Mouse (Mus musculus): ENCODE results near the gene Cldn8. TPM values are rescaled to one million over a fixed set of nuclear protein-coding genes. Genes with fewer than 3 reads are reported as not detected.
A peak's percentile ranks its signal among the peaks of the same experiment; 100 is the strongest.

The Cldn8 gene
- total RNA-seq (2021), result not detected
- long read RNA-seq, experiment 1, result 0 reads
- long read RNA-seq, experiment 2, result 0 reads

DNA sequence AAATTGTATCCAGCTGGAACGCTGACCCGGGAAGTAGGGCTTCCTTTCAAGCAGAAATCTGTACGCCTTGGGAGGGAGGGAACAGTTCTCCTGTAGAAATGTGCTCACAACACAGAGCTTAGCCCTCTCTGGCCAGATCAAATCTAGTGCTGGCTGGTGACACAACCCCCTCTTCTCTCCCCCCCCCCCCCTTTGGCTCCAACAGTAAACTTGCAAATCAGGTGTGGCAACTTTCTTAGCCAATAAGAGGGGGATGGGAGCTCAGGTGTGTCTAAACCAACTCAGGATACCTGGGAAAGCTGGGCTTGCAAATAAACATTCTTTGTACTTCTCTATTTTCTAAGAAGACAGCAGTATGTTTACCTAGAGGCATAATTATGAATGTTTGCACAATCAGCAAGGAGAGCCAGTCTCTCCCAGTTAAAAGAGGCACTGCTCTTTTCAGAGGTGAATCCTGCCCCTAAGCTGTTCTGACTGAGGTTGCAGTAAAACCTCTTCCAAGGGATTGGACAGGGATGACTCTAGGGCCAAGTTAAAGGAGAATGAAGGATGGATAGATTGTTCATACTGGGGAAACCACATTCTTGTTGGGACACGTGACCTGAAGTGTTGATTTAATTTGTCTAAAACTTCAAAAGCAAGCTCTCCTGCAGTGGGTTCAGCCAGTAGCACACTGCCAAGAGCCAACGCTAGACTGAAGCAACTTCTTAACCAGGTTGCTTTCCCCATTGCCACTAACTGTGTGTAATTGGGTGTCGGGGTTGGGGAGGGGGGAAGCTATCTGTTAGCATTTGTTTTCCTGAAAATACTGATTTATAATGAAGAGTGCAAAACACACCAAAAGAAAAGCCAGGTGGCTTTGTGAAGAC, at the start of gene Cldn8:
TSS of gene Cldn8 (minus strand) at position 139 of the 869 bp plus-strand sequence.
- DNase-seq, result no peak
- intact Hi-C loops (cut with DNase I), result no loop called here

DNA sequence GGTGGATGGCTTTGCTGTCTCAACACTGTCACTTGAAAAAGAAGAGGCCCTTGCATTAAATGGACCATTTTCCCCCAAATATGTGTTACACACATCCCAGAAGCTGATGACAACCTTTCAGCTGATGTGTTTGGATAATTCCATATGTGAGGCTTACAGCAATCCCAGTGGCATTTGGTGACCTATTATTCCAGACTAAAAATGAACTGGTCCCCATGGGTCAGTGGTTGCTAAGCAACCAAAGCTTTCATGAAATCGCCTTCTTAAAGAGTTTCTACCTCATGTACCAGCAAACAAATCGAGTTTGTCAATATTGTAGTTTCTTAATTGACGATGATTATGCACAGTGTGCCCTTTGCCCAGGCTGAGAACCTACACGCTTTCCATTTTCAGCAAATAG, 49.7 kb upstream of the Cldn8 start:
- intact Hi-C loops (cut with DNase I), result no loop called here
- DNase-seq, result no peak

DNA sequence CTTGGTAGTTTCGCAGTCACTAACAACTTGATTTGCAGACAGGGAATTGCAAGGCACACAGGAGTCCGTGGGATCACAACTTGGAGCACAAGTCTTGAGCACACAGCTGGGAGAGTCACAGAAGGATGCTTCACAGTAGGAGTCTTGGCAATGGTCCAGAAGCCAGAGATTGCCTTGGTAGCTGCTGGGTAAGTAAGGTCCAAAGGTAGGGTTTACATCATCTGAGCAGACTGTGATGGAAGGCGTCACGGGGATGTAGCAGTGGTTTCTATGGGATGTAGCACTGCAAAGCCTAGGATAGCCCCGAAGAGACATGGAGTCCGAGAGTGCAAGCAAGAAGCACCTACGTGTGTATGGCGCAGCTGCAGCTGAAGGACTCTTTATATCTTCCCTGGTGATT, 48.9 kb upstream of the Cldn8 start, which contains the start of gene Krtap24-1:
TSS of gene Krtap24-1 (minus strand) at position 358 of the 400 bp plus-strand sequence.
- intact Hi-C loops (cut with DNase I), result no loop called here
- peak in 1 of 2 experiments; percentile 10 for DNase-seq

DNA sequence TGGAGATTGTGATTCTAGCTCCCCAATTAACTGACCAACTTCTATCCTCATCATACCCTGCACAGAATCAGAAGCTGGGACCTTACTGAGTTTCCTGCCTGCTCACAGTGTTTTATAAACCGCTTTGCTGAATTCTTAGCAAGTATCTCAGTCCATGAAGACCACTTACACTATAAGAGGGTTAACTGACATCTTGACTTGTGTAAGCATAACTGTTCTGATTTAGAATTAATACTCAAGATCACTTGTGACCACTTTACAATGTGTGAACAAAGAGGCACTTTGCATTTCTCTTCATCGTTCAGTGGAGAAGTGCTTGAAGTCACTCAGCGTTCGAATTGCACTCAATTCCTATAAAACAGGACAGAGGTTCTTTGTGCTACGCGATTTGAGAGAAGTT, 41.6 kb upstream of the Cldn8 start:
- intact Hi-C loops (cut with DNase I), result no loop called here
- no peak for DNase-seq

DNA sequence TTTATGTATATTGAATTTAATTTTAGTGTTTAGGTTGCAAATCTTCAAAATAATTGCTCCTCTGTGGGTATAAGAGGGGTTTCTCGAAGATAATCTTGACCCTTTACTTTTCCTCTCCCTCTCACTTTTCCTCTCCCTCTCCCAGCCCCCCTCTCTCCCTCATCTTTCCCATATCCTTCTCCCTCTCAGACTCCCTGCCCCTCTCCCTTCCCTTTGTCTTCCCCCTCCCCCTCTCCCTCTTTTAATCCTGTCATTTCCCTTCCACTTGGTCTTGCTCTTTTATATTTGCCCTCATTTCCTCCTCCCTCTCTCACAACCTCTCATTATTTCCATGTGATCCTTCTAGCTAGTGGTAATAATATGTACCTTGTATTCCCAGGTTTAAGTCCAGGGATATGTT, 39.5 kb upstream of the Cldn8 start:
- intact Hi-C loops (cut with DNase I), result no loop called here
- DNase-seq, result no peak

DNA sequence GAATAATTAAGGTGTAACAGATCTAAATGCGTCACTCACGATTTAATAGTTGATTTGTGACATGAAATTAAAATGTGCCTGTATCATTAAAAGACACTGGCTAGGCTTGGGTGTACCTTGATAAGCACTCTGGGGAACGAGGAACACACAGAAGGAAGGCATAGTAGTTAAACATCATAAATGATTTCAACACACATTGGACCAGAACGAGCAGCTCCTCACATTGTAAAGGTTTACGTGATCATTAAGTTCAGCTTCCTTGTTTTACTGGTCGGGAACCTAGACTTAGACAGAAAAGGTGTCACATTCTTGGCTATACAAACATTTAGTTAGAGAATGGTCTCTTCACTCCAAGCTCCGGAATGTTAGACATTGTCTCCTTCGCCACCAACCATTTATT, 37.3 kb upstream of the Cldn8 start:
- no peak for DNase-seq
- intact Hi-C loops (cut with DNase I), result no loop called here

DNA sequence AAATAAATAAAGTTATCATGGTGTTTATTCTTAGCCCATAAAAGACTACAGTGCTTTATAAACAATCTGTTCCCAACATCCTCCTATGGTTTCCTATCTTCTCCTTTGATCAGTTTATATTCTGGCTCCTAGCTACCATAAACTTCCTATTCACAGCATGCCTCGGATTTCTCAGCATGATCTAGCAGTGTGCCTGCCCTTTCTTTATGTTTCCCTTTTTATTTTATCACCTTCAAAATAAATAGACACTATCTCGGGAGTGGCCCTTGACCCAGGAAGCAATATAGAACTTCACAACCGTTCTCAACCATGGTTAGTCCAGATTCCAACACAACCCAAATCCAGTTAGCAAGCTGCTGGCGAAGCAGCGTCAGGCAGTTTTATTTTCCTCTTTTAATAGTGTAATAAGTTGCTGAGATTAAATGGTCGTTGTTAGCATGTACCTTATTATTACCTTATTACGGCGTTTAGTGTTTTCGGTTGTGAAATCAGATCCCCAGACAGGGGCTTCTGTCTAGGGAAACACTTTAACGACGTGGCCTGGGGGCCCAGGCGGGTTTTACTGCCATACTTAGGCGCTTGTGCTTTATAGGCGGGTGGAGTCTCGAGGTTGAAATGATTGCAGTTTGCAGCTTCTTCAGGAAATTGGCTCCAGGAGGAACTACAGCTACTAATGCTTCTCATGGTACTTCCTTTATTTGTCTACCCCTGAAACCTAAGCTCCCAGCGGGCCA, 36.7 kb upstream of the Cldn8 start:
- no peak for DNase-seq
- intact Hi-C loops (cut with DNase I), result no loop called here

DNA sequence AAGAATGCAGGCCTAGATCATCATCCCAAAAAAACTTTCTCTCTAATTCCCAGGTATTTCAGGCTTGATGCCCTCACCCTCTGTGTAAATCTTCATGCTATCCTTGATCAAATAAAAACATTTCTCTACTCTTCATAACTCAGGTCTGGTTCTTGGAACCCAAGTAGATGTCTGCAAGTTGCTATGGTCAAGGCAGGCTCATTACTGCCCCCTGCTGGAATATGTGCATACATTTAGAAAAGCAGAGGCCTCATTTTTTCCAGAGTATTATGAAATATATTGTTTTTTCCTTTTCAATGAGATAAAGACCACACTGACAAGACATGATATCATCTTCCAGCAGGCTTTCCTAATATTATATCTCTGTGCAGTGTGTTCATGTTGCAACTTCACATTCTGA, 29.8 kb upstream of the Cldn8 start:
- intact Hi-C loops (cut with DNase I), result loop anchor here (5.0 kb wide), 1 partner anchor 200 kb away; no protein-coding TSS in a partner anchor
- no peak for DNase-seq

DNA sequence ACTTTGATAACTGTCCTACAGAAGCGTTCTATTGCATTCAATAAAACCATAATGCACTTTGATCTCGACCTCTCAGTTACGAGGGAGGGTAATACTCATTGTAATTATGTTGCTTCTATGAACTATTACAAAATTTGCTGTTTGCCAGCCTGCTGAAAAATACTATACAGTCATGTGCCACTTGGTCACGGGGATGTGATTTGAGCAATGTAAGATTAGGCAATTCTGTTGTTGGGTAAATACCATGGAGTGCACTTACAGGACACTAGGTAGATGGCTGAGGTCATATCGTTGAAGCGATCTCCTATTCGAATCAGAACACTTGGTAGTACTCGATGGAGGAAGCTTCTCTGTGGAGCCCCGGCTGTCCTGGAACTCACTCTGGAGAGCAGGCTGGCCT, 20.4 kb upstream of the Cldn8 start:
- intact Hi-C loops (cut with DNase I), result no loop called here

DNA sequence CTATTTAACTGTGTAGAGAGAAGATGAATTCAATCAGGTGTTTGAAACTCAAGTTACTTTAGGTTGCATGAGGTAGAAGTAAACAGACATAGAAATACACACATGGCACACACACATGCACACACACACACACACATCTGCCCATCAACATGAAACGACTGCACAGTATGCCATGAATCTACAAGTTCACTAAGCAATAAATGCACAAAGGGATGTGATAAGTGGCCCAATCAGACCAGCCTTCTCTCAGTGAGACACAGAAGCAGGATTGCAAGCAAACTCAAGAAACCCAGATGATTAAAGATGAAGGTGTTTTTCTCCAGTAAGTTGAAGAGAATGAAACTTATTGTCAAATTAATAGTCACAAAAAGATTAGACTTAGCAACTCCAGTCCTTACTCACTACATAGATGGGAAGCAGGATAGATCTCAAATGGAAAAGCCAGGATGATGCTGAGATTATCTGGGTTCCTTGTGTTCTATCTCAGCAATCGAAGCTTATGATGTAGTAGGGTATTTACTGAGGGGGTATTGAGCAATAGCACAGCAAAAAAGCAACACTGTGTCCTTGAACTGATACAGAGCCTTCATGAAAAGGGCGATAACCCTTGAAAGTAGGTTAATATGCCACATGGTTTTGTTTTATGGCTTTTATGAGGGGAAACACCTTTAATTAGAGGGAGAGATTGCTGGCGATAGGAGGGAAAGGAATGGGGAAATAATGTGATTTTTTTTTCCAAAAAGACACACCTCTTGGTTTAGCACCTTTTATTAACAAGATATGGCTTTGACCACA, 13.1 kb upstream of the Cldn8 start:
- DNase-seq, result no peak
- intact Hi-C loops (cut with DNase I), result no loop called here

More for the DNA sequence above, 20.4 kb upstream of the Cldn8 start:
- DNase-seq, result no peak

DNA sequence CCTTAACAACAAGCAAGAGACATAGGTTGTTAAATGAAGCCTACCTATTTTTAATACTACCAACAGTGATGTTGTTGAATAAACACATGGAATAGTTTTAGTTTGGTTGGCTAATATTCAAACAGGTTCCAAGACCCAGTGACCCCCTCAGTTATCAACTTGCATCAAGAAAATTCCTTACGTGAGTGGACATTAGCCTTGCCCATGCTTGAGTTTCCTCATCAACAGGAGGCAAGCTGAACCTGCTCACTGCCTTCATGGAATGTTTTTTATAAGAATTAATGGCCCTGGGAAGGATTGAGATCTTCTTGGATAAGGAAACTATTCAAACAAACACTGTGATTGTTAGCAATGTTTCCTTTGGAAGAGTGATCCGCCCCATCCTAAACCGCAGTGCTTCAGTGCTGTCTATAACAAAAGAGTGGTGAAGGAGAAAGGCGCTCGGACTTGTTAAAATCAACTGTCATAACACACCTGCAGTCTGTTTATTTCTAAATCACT, 10.0 kb upstream of the Cldn8 start:
- intact Hi-C loops (cut with DNase I), result no loop called here
- DNase-seq, result no peak

DNA sequence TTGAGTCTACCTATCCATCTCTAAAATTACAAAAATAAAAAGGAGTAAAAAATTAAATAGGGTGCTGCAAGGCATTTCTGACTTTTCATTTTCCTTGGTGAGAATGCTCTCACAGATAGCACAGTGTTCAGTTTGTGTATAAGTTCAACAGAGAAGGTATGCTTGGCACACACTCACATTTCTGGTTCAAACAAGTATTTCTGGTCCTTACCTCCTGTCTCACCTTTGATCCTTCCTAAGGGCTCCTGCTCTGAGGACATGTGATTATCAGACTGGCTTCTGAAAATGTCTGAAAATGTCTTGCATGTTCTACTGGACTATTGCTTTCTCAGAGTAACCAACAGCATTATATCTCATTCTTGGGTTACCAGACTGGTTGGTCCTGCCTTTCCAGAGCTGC, 7.2 kb upstream of the Cldn8 start:
- intact Hi-C loops (cut with DNase I), result no loop called here
- no peak for DNase-seq

DNA sequence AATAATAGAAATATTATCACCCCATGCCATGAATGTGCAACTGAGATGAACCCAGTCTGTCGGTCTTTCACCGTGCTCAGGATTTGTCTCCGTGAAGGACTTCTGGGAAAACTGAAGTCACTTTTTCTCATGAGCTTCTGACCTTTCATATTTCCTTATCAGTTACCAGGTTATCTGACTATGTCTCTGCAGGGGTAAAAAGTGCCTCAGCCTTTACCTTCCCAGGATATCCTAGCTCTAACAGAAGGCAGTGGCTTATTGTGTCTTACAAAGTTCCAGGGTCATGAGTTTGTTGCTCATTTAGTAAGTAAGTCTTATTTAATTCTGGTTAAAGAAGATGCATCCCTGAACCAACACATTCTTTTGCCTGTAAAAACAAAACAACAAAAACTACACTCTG, 6.7 kb upstream of the Cldn8 start:
- DNase-seq, result no peak
- intact Hi-C loops (cut with DNase I), result no loop called here

DNA sequence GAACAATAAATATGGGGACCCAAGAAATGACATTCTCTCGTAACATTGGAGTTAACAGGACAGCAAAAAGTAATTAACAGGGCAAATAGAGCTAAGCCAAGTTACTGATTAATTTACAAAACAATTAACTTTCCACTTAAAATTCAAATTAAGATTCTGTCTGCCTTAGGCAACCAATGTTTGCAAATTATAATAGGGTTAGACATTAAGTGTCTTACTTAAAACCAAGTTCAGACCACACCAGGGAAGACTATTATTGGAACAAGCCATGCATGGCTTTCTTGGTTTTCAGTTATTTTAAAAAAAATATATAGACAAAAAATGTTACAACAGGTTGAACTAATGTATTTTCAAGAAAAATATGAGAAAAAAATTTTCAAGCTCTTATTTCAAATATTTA, 6.1 kb upstream of the Cldn8 start:
- intact Hi-C loops (cut with DNase I), result no loop called here
- no peak for DNase-seq

DNA sequence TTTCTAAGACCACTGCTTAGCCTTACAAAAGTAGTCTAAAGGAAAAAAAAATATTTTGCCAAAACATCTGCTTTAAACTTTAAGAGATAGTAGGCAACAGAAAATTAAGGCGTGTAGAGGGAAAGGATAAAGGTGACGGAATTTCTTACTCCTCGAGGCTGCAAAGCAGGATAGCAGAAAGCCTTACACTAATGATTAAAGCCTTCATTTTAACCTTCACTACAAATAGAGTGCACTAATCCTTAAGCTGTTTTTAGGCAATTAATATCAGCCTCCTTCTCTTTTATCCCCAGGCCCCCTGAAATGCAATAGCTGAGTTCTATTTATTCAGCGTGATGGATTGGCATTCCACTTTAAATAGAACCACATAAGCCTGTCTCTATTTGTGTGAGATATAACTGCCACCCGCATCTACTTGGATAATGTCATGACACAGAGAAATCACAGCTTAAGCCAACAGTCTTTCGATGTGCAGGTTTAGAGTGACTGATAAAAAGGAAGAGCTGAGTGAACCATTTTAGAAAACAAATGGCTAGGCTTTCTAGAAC, 1.3 kb downstream of the Cldn8 start:
- intact Hi-C loops (cut with DNase I), result no loop called here
- no peak for DNase-seq

DNA sequence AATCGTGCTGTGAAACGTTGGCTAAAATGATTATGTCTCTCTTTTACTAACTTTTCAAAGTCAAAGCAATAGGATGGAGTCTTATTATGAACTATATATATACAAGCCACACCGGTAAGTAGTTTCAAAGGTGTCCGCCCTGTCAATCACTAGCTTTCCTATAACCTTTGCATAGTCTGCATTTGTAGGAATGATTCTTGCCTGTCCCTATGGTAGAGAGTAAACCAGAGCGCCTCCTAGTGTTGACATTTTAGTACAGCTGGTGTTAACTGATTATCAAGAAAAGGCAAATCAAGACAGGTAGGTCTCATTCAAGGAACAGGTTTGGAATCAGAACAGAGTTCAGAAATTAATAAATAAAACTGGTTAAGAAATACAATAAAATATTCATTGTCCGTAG, 20.5 kb downstream of the Cldn8 start:
- no peak for DNase-seq
- intact Hi-C loops (cut with DNase I), result no loop called here

DNA sequence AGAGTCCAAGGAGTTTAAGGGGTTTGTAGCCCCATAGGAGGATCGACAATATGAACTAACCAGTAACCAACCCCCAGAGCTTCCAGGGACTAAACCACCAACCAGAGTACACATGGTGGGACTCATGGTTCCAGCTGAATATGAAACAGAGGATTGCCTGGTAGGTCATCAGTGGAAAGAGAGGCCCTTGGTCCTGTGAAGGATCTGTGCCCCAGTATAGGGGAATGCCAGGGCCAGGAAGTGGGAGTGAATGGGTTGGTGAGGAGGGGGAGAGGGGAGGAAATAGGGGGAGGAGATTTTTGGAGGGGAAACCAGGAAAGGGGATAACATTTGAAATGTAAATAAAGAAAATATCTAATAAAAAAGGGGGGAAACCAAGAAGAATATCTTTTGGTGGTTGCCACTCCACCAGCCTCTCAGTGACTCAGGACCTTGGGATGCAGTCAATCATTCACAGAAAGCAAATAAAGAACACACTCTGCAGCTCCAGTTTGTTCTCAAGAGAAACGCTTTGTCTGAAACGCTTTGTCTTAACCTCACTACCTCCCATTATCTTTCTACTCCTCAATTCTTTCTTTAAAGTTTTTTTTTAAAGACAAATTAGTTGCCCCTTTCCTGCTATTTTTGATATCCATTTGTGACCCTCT, 23.0 kb downstream of the Cldn8 start:
- intact Hi-C loops (cut with DNase I), result no loop called here

DNA sequence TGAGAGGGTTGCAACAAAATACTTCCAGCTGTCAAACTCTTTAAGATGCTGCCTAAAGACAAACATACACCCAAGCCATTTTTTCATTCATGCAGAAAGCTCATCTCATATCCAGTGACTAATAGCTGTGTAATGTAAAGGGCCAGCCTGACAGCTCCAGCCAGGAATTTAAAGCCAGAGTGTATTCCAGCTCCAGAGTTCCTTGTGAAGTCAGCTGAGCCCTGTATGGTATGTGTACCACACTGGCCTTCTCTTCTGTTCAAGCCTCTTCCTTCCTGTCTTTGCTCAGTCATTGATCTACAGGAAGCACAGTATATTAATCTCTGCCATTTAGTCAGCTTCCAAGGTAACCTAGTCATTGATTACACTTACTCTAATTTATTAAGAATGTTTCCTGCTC, 51.6 kb downstream of the Cldn8 start:
- DNase-seq, result no peak
- intact Hi-C loops (cut with DNase I), result no loop called here

More for the DNA sequence above, 23.0 kb downstream of the Cldn8 start:
- no peak for DNase-seq
